Mouse (Mus musculus) kidney, postnatal 4 days (tissue): ENCODE data around the gene U2af2.

ENCODE experiments used
- DNase-seq, 2 experiments: peaks; one replicate each; pipeline ENCODE4 v3.0.0; 2021; ENCODE audit warnings: mixed read lengths in 2 of 2

The U2af2 gene

GRCm38 (mm10) chr7:5125078-5125477 lies 63.1 kb downstream of the U2af2 start:
- no peak for DNase-seq

- peak; percentile 85 to 89 for DNase-seq
Observed at GRCm38 (mm10) chr7:5125549-5126406, 63.8 kb downstream of the U2af2 start, which contains the start of gene Rasl2-9. Rasl2-9 (minus strand) TSS chr7:5125950.
